Mouse (Mus musculus): Measurements from ENCODE around the gene Crygc.
"Not testable (repeated sequence)": the region's sequence is repeated elsewhere in the genome, so short reads cannot be mapped to it uniquely, and the experiment has no call there.

Crygc gene

GRCm38 (mm10) chr1:65052140-65052539 lies 21.3 kb downstream of the Crygc start:
- DNase-seq (ENCODE audit: low spot score) = no peak

DNA sequence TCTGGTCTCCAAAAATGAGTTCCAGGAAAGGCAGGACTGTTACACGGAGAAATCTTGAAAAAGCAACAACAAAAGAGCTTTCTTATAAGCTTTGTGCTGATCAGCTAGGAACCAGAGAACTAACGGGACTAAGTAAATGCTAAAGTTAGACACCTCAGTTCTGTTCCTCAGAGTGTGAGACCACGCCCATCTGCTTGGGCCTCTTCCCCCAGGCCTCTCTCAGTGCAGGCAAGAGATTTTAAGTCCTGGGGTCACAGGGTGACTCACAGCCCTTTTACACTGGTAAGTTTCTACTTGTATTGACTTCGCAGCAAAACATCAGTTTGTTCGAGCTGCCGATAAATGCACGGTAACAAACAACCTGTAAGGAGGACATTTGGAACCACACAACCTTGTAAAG lies 21.8 kb downstream of the Crygc start:
- no peak for DNase-seq (ENCODE audit: low spot score)

GRCm38 (mm10) chr1:65050952-65051351 lies 22.5 kb downstream of the Crygc start, which contains the start of gene Cryge:
Cryge (minus strand) TSS chr1:65051149.
- not testable (repeated sequence) for DNase-seq (ENCODE audit: low spot score)

DNA sequence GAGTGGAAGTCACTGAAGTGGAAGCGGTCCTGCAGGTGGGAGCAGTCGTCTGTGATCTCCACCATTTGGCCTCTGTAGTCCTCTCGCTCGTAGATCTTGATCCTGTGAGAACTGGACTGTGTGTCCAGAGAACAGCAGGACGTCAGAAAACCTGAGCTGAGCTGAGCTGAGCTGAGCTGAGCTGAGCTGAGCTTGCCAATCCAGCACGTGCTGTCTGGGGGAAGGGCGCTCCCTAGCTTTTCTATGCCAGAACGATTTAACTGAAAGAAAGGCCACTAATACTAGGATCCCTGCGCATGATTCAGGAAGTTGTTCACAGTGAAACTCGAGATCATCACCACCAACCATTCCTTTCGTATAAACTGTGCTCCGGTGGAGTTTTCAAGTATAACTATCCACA lies 24.7 kb downstream of the Crygc start:
- no peak for DNase-seq (ENCODE audit: low spot score)

- peak; percentile 8 for DNase-seq (ENCODE audit: low spot score)
Observed at GRCm38 (mm10) chr1:65046401-65047109, 26.9 kb downstream of the Crygc start.

GRCm38 (mm10) chr1:65043433-65043832 lies 30.1 kb downstream of the Crygc start:
- no peak for DNase-seq (ENCODE audit: low spot score)

GRCm38 (mm10) chr1:65041837-65042236 lies 31.7 kb downstream of the Crygc start:
- no peak for DNase-seq (ENCODE audit: low spot score)

GRCm38 (mm10) chr1:65040806-65041205 lies 32.7 kb downstream of the Crygc start:
- no peak for DNase-seq (ENCODE audit: low spot score)

DNA sequence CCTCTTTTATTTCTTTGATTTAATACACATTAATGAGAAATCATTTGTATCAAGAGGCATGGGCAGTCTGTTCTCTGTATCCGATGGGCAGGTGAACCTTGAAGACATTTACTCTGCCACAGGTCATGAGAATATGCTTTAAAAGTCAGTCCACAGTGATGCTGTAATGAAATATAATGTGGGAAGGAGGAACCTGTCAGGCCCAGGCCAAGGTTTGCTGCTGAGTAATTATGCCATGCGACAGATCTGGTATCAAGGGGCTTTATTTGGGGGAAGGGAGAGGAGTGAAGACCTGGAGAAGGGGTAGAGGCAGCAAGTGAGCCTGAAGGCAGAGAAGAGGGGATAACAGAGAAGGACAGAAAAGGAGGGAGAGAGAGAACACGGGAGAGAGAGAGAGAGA lies 33.8 kb downstream of the Crygc start:
- no peak for DNase-seq (ENCODE audit: low spot score)

- DNase-seq (ENCODE audit: low spot score) = no peak
Observed at GRCm38 (mm10) chr1:65037542-65037941, 35.9 kb downstream of the Crygc start.

GRCm38 (mm10) chr1:65035513-65035912 lies 38.0 kb downstream of the Crygc start:
- no peak for DNase-seq (ENCODE audit: low spot score)

DNA sequence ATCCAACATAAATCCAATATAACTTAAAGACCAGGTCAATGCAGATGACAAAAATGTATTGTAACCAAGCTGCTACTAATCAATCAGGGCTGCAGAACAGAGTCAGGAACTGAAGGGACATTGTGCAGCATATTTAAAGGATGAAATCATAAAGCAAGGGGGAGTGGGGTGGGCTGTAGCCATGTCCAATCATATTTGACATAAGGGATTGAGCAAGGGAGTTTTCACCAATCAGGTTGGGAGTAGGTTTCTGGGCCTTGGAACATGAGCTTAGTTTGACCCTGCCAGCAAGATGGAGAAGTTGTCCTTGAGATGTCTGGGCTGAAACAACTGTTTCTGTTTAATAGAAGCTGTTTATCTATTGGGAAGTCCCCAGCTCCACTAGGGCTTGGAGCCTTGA lies 40.8 kb downstream of the Crygc start, which contains the start of gene Akr1cl:
TSS of gene Akr1cl (minus strand) at position 119 of the 400 bp plus-strand sequence.
- no peak for DNase-seq (ENCODE audit: low spot score)

DNA sequence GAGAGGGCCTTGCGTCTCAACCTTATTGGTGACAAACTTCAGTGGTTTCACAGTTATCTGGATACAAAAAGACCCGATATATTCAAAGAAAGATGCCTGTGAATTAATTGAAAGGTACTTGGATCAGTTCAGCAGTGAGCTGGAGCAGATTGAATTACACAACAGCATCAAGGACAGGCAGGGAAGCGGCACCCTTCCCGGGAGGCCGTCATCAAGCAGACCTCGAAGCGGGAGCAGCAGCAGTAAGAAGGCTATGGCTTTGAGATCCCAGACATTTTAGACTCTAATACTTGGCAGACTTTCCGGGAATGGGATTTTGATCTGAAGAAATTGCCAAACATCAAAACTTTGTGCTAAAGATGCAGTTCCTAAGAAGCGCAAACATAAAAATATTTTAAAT lies 45.3 kb downstream of the Crygc start:
- DNase-seq (ENCODE audit: low spot score) = no peak

All from c-Kit-positive CD71-positive TER-119-positive erythroid progenitor cells, embryonic 14.5 days (primary cell).